Mouse (Mus musculus) brain, embryonic 14.5 days (tissue): ENCODE results near the gene Arhgef40.

Source experiments
- CTCF ChIP-seq: fragments of 200-500 bp; IDR thresholded peaks from 2 replicates; pipeline ENCODE4 v1.5.1; 2012; ENCODE audit warnings: inconsistent platforms, mild to moderate bottlenecking, moderate library complexity, borderline replicate concordance; ENCODE audit not compliant: insufficient read depth, insufficient read length; ENCODE audit errors: extremely low read depth
- POLR2A ChIP-seq: fragments of 200-500 bp; IDR thresholded peaks from 2 replicates; pipeline ENCODE4 v1.6.1; 2012; ENCODE audit warnings: mild to moderate bottlenecking, inconsistent platforms, borderline replicate concordance; ENCODE audit not compliant: poor library complexity, insufficient read depth, insufficient read length, severe bottlenecking; ENCODE audit errors: extremely low read depth

- TF ChIP-seq CTCF (no peak), POLR2A (no peak)
Measured at GRCm38 (mm10) chr14:51996866-51997265, 12.3 kb downstream of the Arhgef40 start.
